Mouse (Mus musculus) spleen, adult 2 months (tissue): ENCODE results near the gene Ric1.

Experiments
- CTCF ChIP-seq: fragments of 200-500 bp; IDR thresholded peaks from 2 replicates; pipeline ENCODE4 v1.5.1; 2011; ENCODE audit warnings: mild to moderate bottlenecking, inconsistent platforms; ENCODE audit not compliant: insufficient read depth, insufficient read length, insufficient replicate concordance; ENCODE audit errors: extremely low read depth
- POLR2A ChIP-seq: fragments of 200-500 bp; IDR thresholded peaks from 2 replicates; pipeline ENCODE4 v1.6.1; 2011; ENCODE audit warnings: low read depth, low read length, inconsistent platforms

DNA sequence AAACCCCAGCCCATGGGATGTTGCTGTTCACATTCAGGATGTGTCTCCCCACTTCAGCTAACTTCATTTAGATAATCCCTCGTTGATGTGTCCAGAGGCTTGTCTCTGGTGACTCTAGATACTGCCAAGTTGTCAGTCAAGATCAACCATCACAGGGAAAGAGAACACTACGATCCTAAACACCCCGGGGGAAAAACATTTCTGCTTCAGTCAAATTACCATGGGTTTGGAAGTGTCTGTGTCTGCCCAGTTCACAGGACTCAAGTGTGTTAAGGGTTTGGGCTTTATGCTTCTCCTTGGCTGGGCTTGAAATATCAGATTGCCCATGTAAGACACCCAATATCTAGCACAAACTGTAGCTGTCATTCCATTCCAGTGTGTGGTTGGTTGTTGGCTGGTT is 39.4 kb upstream of the Ric1 start:
- no peak for TF ChIP-seq CTCF
- TF ChIP-seq POLR2A: no peak
